Mouse (Mus musculus): ENCODE results near the gene Lacc1.

Gene Lacc1

GRCm38 (mm10) chr14:76979569-76979968 lies 57.1 kb downstream of the Lacc1 start:
- ATAC-seq (ENCODE audit: low TSS enrichment): no peak

Measured in frontal cortex, adult (tissue).